Mouse (Mus musculus) megakaryocyte, embryonic 14.5 days (primary cell): ENCODE results near the gene Hp1bp3.

ENCODE experiments used
- FLI1 ChIP-seq: IDR thresholded peaks from 2 replicates; pipeline ENCODE4 v1.6.1; 2012; ENCODE audit warnings: low read length, inconsistent platforms, mixed read lengths
- GATA1 ChIP-seq: IDR thresholded peaks from 3 replicates; pipeline ENCODE4 v1.6.1; 2012; ENCODE audit warnings: mixed read lengths, low read length, inconsistent platforms, borderline replicate concordance

GRCm38 (mm10) chr4:138187995-138188394 is 28.1 kb upstream of the Hp1bp3 start:
- TF ChIP-seq GATA1 (no peak), FLI1 (no peak)
